Mouse (Mus musculus): ENCODE data around the gene Fam19a3. TPM values are rescaled to one million over a fixed set of nuclear protein-coding genes. Genes with fewer than 3 reads are reported as not detected.
A peak's percentile ranks its signal among the peaks of the same experiment; 100 is the strongest.

The Fam19a3 gene
- total and polyA plus RNA-seq, 3 experiments, result 0.04 to 0.16 TPM; not detected in 1

DNA sequence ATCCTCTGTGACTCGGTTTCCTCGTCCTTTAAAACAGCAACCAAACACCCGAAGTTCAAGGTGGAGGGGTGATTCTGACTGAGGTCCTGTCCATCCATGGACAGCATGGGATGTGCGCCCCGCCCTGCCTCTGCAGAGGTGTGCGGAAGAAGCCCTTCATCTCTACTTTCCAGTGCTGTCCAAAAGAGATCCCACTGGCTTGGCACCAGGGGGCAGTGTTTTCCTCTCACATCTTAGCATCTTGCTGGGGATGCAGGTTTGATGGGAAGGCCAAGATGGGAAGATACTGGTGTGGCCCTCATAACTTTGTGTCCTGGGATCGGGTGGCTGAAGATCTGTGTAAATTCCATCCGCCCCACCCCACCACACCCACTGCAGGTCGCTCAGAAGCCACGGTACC lies 11.6 kb downstream of the Fam19a3 start:
- no peak overlapping the region for H3K4me2 ChIP-seq (ENCODE audit: insufficient read depth, low read depth, poor library complexity, severe bottlenecking)
- no peaks in the 10 kb centered on the region for H3K79me2 ChIP-seq (replicated peaks; ENCODE audit: control insufficient read depth, extremely low read depth, insufficient read depth, poor library complexity, severe bottlenecking)
- H3K4me1 ChIP-seq (ENCODE audit: control insufficient read depth in 1 of 2, insufficient read depth in 2 of 2), result peaks cover 4 to 19% of the 10 kb centered on the region in 2 experiments
- in situ Hi-C loops (cut with MboI; ENCODE audit: low pct_ligation_motif_present, low pct_unique_long_range_greater_than_20kb, low sequenced_read_pairs) (loop anchor here (5.0 kb wide), 1 partner anchor 53 kb away; no protein-coding TSS in a partner anchor), dilution Hi-C loops (cut with MboI; ENCODE audit: extremely low pct_ligation_motif_present, extremely low pct_unique_long_range_greater_than_20kb, low sequenced_read_pairs) (no loop called here)
- H3K27ac ChIP-seq (ENCODE audit: insufficient read depth, low read depth), result no peak overlapping the region
- TF ChIP-seq CTCF (conservative IDR thresholded peaks at IDR 0.05 in 1 of 2, IDR thresholded peaks at IDR 0.05 in 1 of 2; ENCODE audit: low read depth in 2 of 2, low read length in 2 of 2) (peak in 1 of 2 experiments; percentile 73; a peak in 3 of 4 replicates), MXI1 (IDR thresholded peaks at IDR 0.05; ENCODE audit: low read depth, low read length) (no peak), NRF1 (IDR thresholded peaks at IDR 0.05; ENCODE audit: low read depth, low read length) (no peak), SMC3 (IDR thresholded peaks at IDR 0.05; ENCODE audit: low read depth, low read length) (peak; percentile 70), GABPA (IDR thresholded peaks at IDR 0.05; ENCODE audit: insufficient replicate concordance, low read depth, low read length) (no peak), MEF2A (IDR thresholded peaks at IDR 0.05; ENCODE audit: borderline replicate concordance, low read depth, low read length) (0 out of 2 replicates have a peak, but pooled peaks have one; percentile 22), RAD21 (IDR thresholded peaks at IDR 0.05; ENCODE audit: low read depth, low read length) (peak; percentile 46), TCF12 (IDR thresholded peaks at IDR 0.05; ENCODE audit: low read depth, low read length) (no peak), HCFC1 (IDR thresholded peaks at IDR 0.05; ENCODE audit: low read depth, low read length) (no peak)
- peak; percentile 40 for DNase-seq (ENCODE audit: extremely low read depth)
- no peaks in the 10 kb centered on the region for H3K27me3 ChIP-seq (replicated peaks)
- no peaks in the 10 kb centered on the region for H3K9me3 ChIP-seq (replicated peaks; ENCODE audit: low read length)
- H3K36me3 ChIP-seq (replicated peaks in 1 of 2; ENCODE audit: control insufficient read depth in 1 of 2, insufficient read depth in 1 of 2, low read length in 1 of 2), result no peaks in the 10 kb centered on the region
- H3K4me3 ChIP-seq (replicated peaks in 1 of 3; ENCODE audit: low read depth in 2 of 3, low read length in 2 of 3, poor library complexity in 1 of 3), result no peak overlapping the region
- no peak overlapping the region for H3K9ac ChIP-seq (ENCODE audit: insufficient read depth, low read depth)

DNA sequence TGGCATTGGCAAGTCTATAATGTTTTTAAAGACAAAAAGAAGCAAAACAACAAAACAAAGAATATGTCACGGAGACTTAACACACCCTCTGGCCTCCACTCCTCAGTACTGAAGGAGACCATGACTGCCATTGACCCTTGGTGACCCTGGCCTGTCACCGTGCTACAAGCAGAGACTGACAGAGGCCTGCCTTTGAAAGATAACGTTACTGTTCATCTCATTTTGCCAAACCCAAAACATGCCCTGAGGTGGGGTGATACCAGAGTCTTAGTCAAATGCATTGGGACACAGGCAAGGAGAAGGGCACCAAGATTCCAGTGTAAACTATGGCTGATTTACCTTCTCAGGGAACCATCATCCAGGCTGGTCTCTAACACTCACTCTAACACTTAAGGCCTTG lies 12.5 kb downstream of the Fam19a3 start:
- no peak for TF ChIP-seq E2F4 (IDR thresholded peaks at IDR 0.05; ENCODE audit: insufficient replicate concordance, low read depth, low read length)
- no peak for TF ChIP-seq ZMIZ1 (IDR thresholded peaks at IDR 0.05; ENCODE audit: low read depth, low read length)
- TF ChIP-seq NRF1 (IDR thresholded peaks at IDR 0.05; ENCODE audit: low read depth, low read length), result no peak
- TF ChIP-seq ZKSCAN1 (IDR thresholded peaks at IDR 0.05; ENCODE audit: borderline replicate concordance, low read depth, low read length), result no peak
- no peak for TF ChIP-seq CTCF (conservative IDR thresholded peaks at IDR 0.05 in 1 of 2, IDR thresholded peaks at IDR 0.05 in 1 of 2; ENCODE audit: low read depth in 2 of 2, low read length in 2 of 2)
- no peak for TF ChIP-seq MAFK (IDR thresholded peaks at IDR 0.05; ENCODE audit: insufficient replicate concordance, low read length)
- TF ChIP-seq TCF12 (IDR thresholded peaks at IDR 0.05; ENCODE audit: low read depth, low read length), result no peak
- TF ChIP-seq POLR2A (IDR thresholded peaks at IDR 0.05; ENCODE audit: low read depth, low read length), result no peak
- TF ChIP-seq HCFC1 (IDR thresholded peaks at IDR 0.05; ENCODE audit: low read depth, low read length), result no peak
- TF ChIP-seq PAX5 (IDR thresholded peaks at IDR 0.05; ENCODE audit: low read length), result no peak
- no peak for TF ChIP-seq JUN (IDR thresholded peaks at IDR 0.05; ENCODE audit: insufficient read depth, low read depth, low read length)
- no peak for TF ChIP-seq CHD1 (IDR thresholded peaks at IDR 0.05; ENCODE audit: low read depth, low read length)
- TF ChIP-seq MAZ (IDR thresholded peaks at IDR 0.05; ENCODE audit: low read depth, low read length), result no peak
- TF ChIP-seq MYC (IDR thresholded peaks at IDR 0.05; ENCODE audit: low read depth, low read length), result no peak
- TF ChIP-seq TBP (conservative IDR thresholded peaks at IDR 0.05; ENCODE audit: low read depth, low read length), result no peak
- TF ChIP-seq SIN3A (IDR thresholded peaks at IDR 0.05; ENCODE audit: low read length), result no peak
- no peak for TF ChIP-seq KAT2A (IDR thresholded peaks at IDR 0.05; ENCODE audit: insufficient replicate concordance, low read length)
- peaks cover 4 to 19% of the 10 kb centered on the region in 2 experiments for H3K4me1 ChIP-seq (ENCODE audit: control insufficient read depth in 1 of 2, insufficient read depth in 2 of 2)
- no peak overlapping the region for H3K4me3 ChIP-seq (replicated peaks in 1 of 3; ENCODE audit: low read depth in 2 of 3, low read length in 2 of 3, poor library complexity in 1 of 3)
- DNase-seq (ENCODE audit: extremely low read depth), result no peak
- in situ Hi-C loops (cut with MboI; ENCODE audit: low pct_ligation_motif_present, low pct_unique_long_range_greater_than_20kb, low sequenced_read_pairs) (no loop called here), dilution Hi-C loops (cut with MboI; ENCODE audit: extremely low pct_ligation_motif_present, extremely low pct_unique_long_range_greater_than_20kb, low sequenced_read_pairs) (no loop called here)
- no peak overlapping the region for H3K27ac ChIP-seq (ENCODE audit: insufficient read depth, low read depth)
- no peaks in the 10 kb centered on the region for H3K79me2 ChIP-seq (replicated peaks; ENCODE audit: control insufficient read depth, extremely low read depth, insufficient read depth, poor library complexity, severe bottlenecking)
- no peaks in the 10 kb centered on the region for H3K27me3 ChIP-seq (replicated peaks)
- no peaks in the 10 kb centered on the region for H3K36me3 ChIP-seq (replicated peaks in 1 of 2; ENCODE audit: control insufficient read depth in 1 of 2, insufficient read depth in 1 of 2, low read length in 1 of 2)
- H3K4me2 ChIP-seq (ENCODE audit: insufficient read depth, low read depth, poor library complexity, severe bottlenecking), result no peak overlapping the region
- no peaks in the 10 kb centered on the region for H3K9me3 ChIP-seq (replicated peaks; ENCODE audit: low read length)
- H3K9ac ChIP-seq (ENCODE audit: insufficient read depth, low read depth), result no peak overlapping the region
